Mouse (Mus musculus): ENCODE measurements around the gene Cd34.

DNA sequence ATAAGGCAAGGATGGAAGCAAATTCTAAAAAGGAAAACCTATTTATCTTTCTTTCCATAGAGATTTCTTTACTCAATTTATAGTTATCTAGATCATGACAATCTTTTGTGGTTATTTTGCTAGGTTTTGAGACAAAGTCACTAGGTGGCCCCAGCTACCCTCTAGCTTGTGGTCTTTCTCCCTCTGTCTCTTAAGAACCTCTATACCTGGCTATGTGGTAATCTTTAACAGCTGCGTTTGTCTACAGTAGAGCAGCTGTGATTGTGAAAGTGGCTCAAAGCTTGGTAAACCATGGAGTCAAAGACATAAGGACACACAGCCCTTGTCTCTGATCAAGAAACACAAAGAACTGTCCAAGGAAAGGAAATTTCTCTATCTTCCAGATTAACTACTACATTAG, 36.8 kb upstream of the Cd34 start:
- TF ChIP-seq CTCF (IDR thresholded peaks at IDR 0.05; ENCODE audit: low read depth) (no peak), EP300 (IDR thresholded peaks at IDR 0.05; ENCODE audit: low read depth) (no peak)
